Mouse (Mus musculus) small intestine, adult 2 months (tissue): ENCODE results near the gene Fam166b. TPM values are rescaled to one million over a fixed set of nuclear protein-coding genes. Genes with fewer than 3 reads are reported as not detected.

Experiments
- H3K27ac ChIP-seq: fragments of 200-500 bp; 2 replicates; pipeline ENCODE4 v1.5.1; 2012; ENCODE audit warnings: low read depth, low read length, control low read depth, inconsistent platforms; ENCODE audit not compliant: insufficient read depth
- H3K27me3 ChIP-seq: fragments of 200-500 bp; 2 replicates; pipeline ENCODE4 v1.6.1; 2012; ENCODE audit warnings: mild to moderate bottlenecking, moderate library complexity, low read length, inconsistent platforms; ENCODE audit not compliant: control insufficient read depth, insufficient read depth
- H3K36me3 ChIP-seq: fragments of 200-500 bp; 2 replicates; pipeline ENCODE4 v1.6.1; 2012; ENCODE audit warnings: mild to moderate bottlenecking, low read length, control low read depth, inconsistent platforms; ENCODE audit not compliant: control insufficient read depth, insufficient read depth
- H3K4me1 ChIP-seq: fragments of 200-500 bp; 2 replicates; pipeline ENCODE4 v1.6.1; 2012; ENCODE audit warnings: low read length, inconsistent platforms, mixed read lengths; ENCODE audit not compliant: control insufficient read depth, insufficient read depth, insufficient read length
- H3K4me3 ChIP-seq: fragments of 200-500 bp; 2 replicates; pipeline ENCODE4 v1.5.1; 2012; ENCODE audit warnings: low read depth, mild to moderate bottlenecking, control low read depth, inconsistent platforms, low read length, moderate library complexity
- CTCF ChIP-seq: fragments of 200-500 bp; IDR thresholded peaks from 2 replicates; pipeline ENCODE4 v1.5.1; 2012; ENCODE audit warnings: low read depth, mild to moderate bottlenecking, control low read depth, inconsistent platforms, low read length, moderate library complexity, mixed read lengths; ENCODE audit not compliant: insufficient replicate concordance, insufficient read length; ENCODE audit errors: extremely low read depth
- POLR2A ChIP-seq: fragments of 200-500 bp; IDR thresholded peaks from 2 replicates; pipeline ENCODE4 v1.6.1; 2012; ENCODE audit warnings: low read depth, mild to moderate bottlenecking, control low read depth, inconsistent platforms, low read length, moderate library complexity
- WGBS: fragments of 180-500 bp; shearing (Covaris S2); methylation state at CpG from one replicate; pipeline ENCODE4 v1.1.7; 2018; 5-methylcytosine and 5-hydroxymethylcytosine counted together
- polyA plus RNA-seq: library from polyadenylated mRNA; depleted of rRNA; stranded (reverse); fragments of >200 nt; gene quantifications from 2 replicates; pipeline ENCODE4 v1.2.3, GENCODE M21; 2012

Gene Fam166b
- polyA plus RNA-seq, 1 experiment = 0.24 TPM

DNA sequence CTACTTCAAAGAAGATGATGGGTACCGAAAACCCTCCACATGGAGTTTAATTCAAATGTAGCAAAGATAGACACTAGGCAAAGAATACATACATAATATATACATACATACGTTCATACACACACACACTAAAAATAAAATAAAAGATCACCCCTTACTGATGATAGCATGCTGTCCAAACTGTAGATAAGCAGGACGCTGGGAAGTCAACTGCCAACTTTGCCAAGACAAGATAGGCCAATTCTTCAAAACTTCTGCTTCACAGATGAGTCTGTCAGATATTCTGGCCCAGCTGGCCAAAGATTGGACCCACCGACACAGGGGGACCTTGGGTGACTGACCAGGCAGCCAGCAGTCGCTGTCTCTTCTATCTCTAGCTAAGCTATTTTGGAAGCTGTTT lies 34.2 kb upstream of the Fam166b start:
- no peaks in the 10 kb centered on the region for H3K36me3 ChIP-seq
- 96% methylated on average over 5 of the region's 5 CpGs for WGBS
- no peak for TF ChIP-seq POLR2A
- TF ChIP-seq CTCF = no peak
- H3K4me1 ChIP-seq = no peaks in the 10 kb centered on the region
- H3K27me3 ChIP-seq = no peaks in the 10 kb centered on the region
- no peak overlapping the region for H3K4me3 ChIP-seq
- no peak overlapping the region for H3K27ac ChIP-seq

DNA sequence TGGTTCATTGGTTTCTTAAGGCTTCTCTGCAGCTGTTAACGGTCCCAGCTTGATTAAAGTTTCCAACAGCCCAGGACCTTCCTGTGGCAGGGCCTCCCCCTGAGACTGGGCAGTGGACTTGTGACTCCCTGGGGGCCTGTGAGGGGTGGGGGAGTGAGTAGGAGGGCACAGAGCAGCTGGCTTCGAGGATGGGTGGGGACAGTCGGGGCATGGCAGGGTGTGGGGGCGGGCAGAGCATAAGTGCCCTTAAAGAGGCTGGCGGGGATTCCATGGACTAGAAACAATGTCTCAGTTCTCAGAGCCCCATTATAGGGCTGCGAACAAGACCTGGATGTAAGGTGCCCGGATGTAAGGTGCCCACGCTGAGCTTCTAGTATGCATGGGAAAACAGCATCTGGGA lies 28.2 kb upstream of the Fam166b start:
- Histone ChIP-seq H3K4me3 (no peak overlapping the region), H3K27me3 (peaks cover 9% of the 10 kb centered on the region; the same call in 1 of the 2 replicates), H3K36me3 (no peaks in the 10 kb centered on the region), H3K4me1 (peaks cover 3% of the 10 kb centered on the region), H3K27ac (no peak overlapping the region)
- WGBS = 25% methylated on average over 8 of the region's 8 CpGs
- TF ChIP-seq CTCF = no peak
- TF ChIP-seq POLR2A = no peak

GRCm38 (mm10) chr4:43456470-43456869 lies 27.5 kb upstream of the Fam166b start:
- H3K4me3 ChIP-seq = no peak overlapping the region
- H3K27ac ChIP-seq = no peak overlapping the region
- no peaks in the 10 kb centered on the region for H3K36me3 ChIP-seq
- peaks cover 9% of the 10 kb centered on the region; the same call in 1 of the 2 replicates for H3K27me3 ChIP-seq
- peaks cover 3% of the 10 kb centered on the region for H3K4me1 ChIP-seq
- TF ChIP-seq CTCF (no peak), POLR2A (no peak)
- 56% methylated on average over 4 of the region's 4 CpGs for WGBS

GRCm38 (mm10) chr4:43454041-43454836 lies 25.3 kb upstream of the Fam166b start, which contains the start of gene Cd72:
Gene Cd72 (minus strand): TSS chr4:43454628.
- no peak within 1 kb of the TSS; the same call in 1 of the 2 replicates for H3K27ac ChIP-seq
- H3K4me3 ChIP-seq = peak within 1 kb of the TSS; percentile 52
- H3K27me3 ChIP-seq = peaks cover 9% of the 10 kb centered on the region; the same call in 1 of the 2 replicates
- H3K4me1 ChIP-seq = peaks cover 3% of the 10 kb centered on the region
- 25% methylated on average over 20 of the region's 20 CpGs for WGBS
- H3K36me3 ChIP-seq = no peaks in the 10 kb centered on the region
- TF ChIP-seq CTCF = no peak
- 0 out of 2 replicates have a peak, but pooled peaks have one; percentile 30 for TF ChIP-seq POLR2A

- TF ChIP-seq POLR2A (no peak), CTCF (no peak)
- 2% methylated on average over 17 of the region's 18 CpGs for WGBS
- H3K4me1 ChIP-seq = peaks cover 3% of the 10 kb centered on the region
- peaks cover 9% of the 10 kb centered on the region; the same call in 1 of the 2 replicates for H3K27me3 ChIP-seq
- H3K36me3 ChIP-seq = no peaks in the 10 kb centered on the region
- peak overlapping the region; percentile 52 for H3K4me3 ChIP-seq
- no peak overlapping the region for H3K27ac ChIP-seq
These were observed 24.5 kb upstream of the Fam166b start for GRCm38 (mm10) chr4:43453413-43453812.

DNA sequence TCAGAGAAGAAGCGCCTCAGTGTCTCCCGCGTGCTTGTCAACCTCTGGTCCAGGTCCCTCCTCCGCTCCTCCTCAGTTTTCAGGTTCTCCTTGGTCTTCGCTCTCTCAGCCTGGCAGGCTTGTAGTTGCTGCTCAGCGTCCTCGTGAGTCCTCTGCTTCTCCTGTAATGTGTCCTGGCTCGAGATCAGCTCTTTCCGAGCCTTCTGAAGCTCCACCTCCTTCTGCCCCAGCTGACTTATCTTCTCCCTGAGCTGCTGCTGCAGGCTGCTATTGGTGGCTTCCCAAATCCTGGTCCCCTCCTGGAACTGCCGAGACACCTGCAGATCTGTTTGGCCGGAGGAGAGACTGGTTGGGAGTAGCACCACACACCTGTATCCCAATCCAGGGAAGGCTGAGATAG lies 23.4 kb upstream of the Fam166b start:
- H3K27ac ChIP-seq = no peak overlapping the region
- TF ChIP-seq POLR2A = no peak
- no peak for TF ChIP-seq CTCF
- H3K4me1 ChIP-seq = peaks cover 3% of the 10 kb centered on the region
- 49% methylated on average over 11 of the region's 11 CpGs for WGBS
- H3K36me3 ChIP-seq = peaks cover 8% of the 10 kb centered on the region
- H3K4me3 ChIP-seq = no peak overlapping the region; the same call in 1 of the 2 replicates
- peaks cover 9% of the 10 kb centered on the region; the same call in 1 of the 2 replicates for H3K27me3 ChIP-seq

DNA sequence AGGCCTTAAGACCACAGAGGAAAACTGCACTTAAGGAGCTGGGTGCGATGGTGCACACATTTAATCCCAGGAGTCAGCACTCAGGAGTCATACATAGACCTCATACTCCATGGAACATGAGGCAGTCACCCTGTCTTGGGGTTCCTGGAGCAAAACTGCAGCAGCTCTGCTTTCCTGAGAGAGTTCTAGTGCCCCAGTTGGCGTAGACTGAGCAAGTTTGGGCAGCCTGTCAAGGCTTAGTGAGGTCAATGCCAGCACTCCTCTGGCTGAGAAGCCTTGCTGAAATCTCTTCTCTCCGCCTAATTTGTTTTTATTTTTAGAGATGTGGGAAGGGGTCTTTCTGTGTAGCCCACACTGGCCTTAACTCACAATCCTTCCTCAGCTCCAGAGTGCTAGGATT lies 19.6 kb upstream of the Fam166b start:
- Histone ChIP-seq H3K4me1 (peaks cover 7% of the 10 kb centered on the region), H3K27ac (no peak overlapping the region), H3K27me3 (peaks cover 3% of the 10 kb centered on the region; the same call in 1 of the 2 replicates), H3K4me3 (no peak overlapping the region), H3K36me3 (peaks cover 28% of the 10 kb centered on the region)
- WGBS = 85% methylated on average over 3 of the region's 3 CpGs
- TF ChIP-seq POLR2A = no peak
- no peak for TF ChIP-seq CTCF
